Mouse (Mus musculus) brain, embryonic 14.5 days (tissue): Measurements from ENCODE around the gene Fkbp8.

Experiments used
- CTCF ChIP-seq: fragments of 200-500 bp; IDR thresholded peaks from 2 replicates; pipeline ENCODE4 v1.5.1; 2012; ENCODE audit warnings: inconsistent platforms, mild to moderate bottlenecking, moderate library complexity, borderline replicate concordance; ENCODE audit not compliant: insufficient read depth, insufficient read length; ENCODE audit errors: extremely low read depth
- POLR2A ChIP-seq: fragments of 200-500 bp; IDR thresholded peaks from 2 replicates; pipeline ENCODE4 v1.6.1; 2012; ENCODE audit warnings: mild to moderate bottlenecking, inconsistent platforms, borderline replicate concordance; ENCODE audit not compliant: poor library complexity, insufficient read depth, insufficient read length, severe bottlenecking; ENCODE audit errors: extremely low read depth

DNA sequence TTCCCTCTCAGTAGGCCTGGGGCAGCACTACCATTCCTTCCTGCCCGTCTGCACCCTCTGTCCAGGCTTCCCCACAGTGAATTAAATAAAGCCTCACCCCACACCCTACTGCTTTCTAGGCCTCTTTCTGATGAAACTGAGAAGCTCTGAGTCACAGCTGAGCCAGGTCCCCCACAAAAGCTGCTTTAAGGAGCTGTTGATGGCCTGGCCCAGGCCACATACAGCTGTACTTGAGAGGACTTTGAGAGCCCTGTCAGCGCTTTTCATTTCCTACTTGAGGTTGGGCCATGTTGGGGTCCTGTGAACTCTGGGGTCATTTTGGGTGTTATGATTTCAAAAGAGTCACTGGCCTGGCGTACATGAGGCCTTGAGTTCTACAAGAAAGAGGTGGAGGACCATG, 7.7 kb downstream of the Fkbp8 start:
- TF ChIP-seq POLR2A (no peak), CTCF (no peak)
